10 mouse cellular contexts compared by ENCODE assay signal in genomic region chr4:150280002-150280401, GRCm38 (mm10). TPM values are rescaled to one million over a fixed set of nuclear protein-coding genes. Genes with fewer than 3 reads are reported as not detected.
DNase-seq lines count a peak whose midpoint lies in the region; ATAC-seq lines count a peak whose summit lies in the region.
"Had no signal": no experiment of that assay in that cellular context is flagged by ENCODE, and none has a peak within 500 bp of the region (broad histone marks: within the 10 kb centered on the region; RNA-seq: fewer than 3 reads in every experiment).

No protein-coding gene starts in this region.

- ATAC-seq in neural tube, embryonic 13.5 days (ENCODE audit: low read depth), result no peak
- no peak for ATAC-seq in liver, embryonic 13.5 days (ENCODE audit: low read depth)
- no peak for ATAC-seq in megakaryocyte, adult 5-6 weeks (ENCODE audit: poor library complexity, severe bottlenecking)

- peaks cover 21% of the 10 kb centered on the region for H3K4me1 ChIP-seq in heart, embryonic 10.5 days
- peaks cover 29% of the 10 kb centered on the region for H3K4me1 ChIP-seq in neural tube, embryonic 13.5 days (replicated peaks)
- peaks cover 34% of the 10 kb centered on the region for H3K4me1 ChIP-seq in liver, embryonic 13.5 days (replicated peaks)

- DNase-seq in heart, embryonic 10.5 days (ENCODE audit: low spot score), result no peak
- no peak for DNase-seq in heart, postnatal 36 days
- no peak for DNase-seq in neural tube, embryonic 10.5 days (ENCODE audit: extremely low spot score, low spot score)
- no peak for DNase-seq in liver, embryonic 13.5 days
- DNase-seq in thymus, postnatal 36 days, result no peak
- DNase-seq in thymus, postnatal 14 days, result no peak
- DNase-seq: heart, postnatal 4 days had no signal

- 81% methylated on average over 2 of the region's 2 CpGs for WGBS in heart, embryonic 10.5 days
- whole genome bisulfite sequencing in neural tube, embryonic 13.5 days, result 59% methylated on average over 2 of the region's 2 CpGs
- 65% methylated on average over 2 of the region's 2 CpGs for WGBS in liver, embryonic 13.5 days (ENCODE audit: insufficient replicate concordance)

- H3K4me2 ChIP-seq in neural tube, embryonic 13.5 days, result no peak overlapping the region
- peak overlapping the region; percentile 74 for H3K4me2 ChIP-seq in liver, embryonic 13.5 days

- H3K9me3 ChIP-seq in heart, embryonic 10.5 days, result no peaks in the 10 kb centered on the region
- H3K9me3 ChIP-seq in neural tube, embryonic 13.5 days, result no peaks in the 10 kb centered on the region
- no peaks in the 10 kb centered on the region for H3K9me3 ChIP-seq in liver, embryonic 13.5 days (replicated peaks)
- H3K9me3 ChIP-seq: limb, embryonic 13.5 days had no signal

- H3K9ac ChIP-seq in neural tube, embryonic 13.5 days, result no peak overlapping the region
- H3K9ac ChIP-seq in liver, embryonic 13.5 days, result no peak overlapping the region
- H3K9ac ChIP-seq: limb, embryonic 13.5 days had no signal

- no peak overlapping the region for H3K4me3 ChIP-seq in heart, embryonic 10.5 days
- no peak overlapping the region for H3K4me3 ChIP-seq in neural tube, embryonic 13.5 days
- H3K4me3 ChIP-seq in liver, embryonic 13.5 days (replicated peaks), result no peak overlapping the region

- H3K27ac ChIP-seq in heart, embryonic 10.5 days, result peak overlapping the region; percentile 99; the same call in 1 of the 2 replicates
- H3K27ac ChIP-seq in neural tube, embryonic 13.5 days (replicated peaks), result peak overlapping the region; percentile 99
- H3K27ac ChIP-seq in liver, embryonic 13.5 days, result no peak overlapping the region

- intact Hi-C loops in heart, postnatal 36 days (cut with DNase I), result no loop called here

- H3K27me3 ChIP-seq in heart, embryonic 10.5 days (ENCODE audit: insufficient read depth, poor library complexity, severe bottlenecking), result no peaks in the 10 kb centered on the region
- H3K27me3 ChIP-seq in neural tube, embryonic 13.5 days, result no peaks in the 10 kb centered on the region
- H3K27me3 ChIP-seq in liver, embryonic 13.5 days, result no peaks in the 10 kb centered on the region
- H3K27me3 ChIP-seq: limb, embryonic 13.5 days had no signal

- no peaks in the 10 kb centered on the region for H3K36me3 ChIP-seq in heart, embryonic 10.5 days
- H3K36me3 ChIP-seq in neural tube, embryonic 13.5 days, result no peaks in the 10 kb centered on the region
- no peaks in the 10 kb centered on the region for H3K36me3 ChIP-seq in liver, embryonic 13.5 days
- H3K36me3 ChIP-seq: limb, embryonic 13.5 days had no signal

RNA-seq across cellular contexts. Expression of gene Rere, which starts 1.4 kb away (rescaled TPM):
- 27.6 and 31.6 TPM in 2 replicates for polyA plus RNA-seq in heart, embryonic 10.5 days (2016; fragmentation: Nextera tagmentation; extraction: Ambion mirVana)
- 10 to 100 TPM; 51.5 to 52.0 TPM for total RNA-seq in heart, postnatal 36 days (2021)
- polyA plus RNA-seq in neural tube, embryonic 13.5 days (2015; fragmentation: Nextera tagmentation; extraction: Ambion mirVana), result 41.2 and 50.0 TPM in 2 replicates
- 5.9 and 7.5 TPM in 2 replicates for polyA plus RNA-seq in liver, embryonic 13.5 days (2015; fragmentation: Nextera tagmentation; extraction: Ambion mirVana)
- 60.3 and 65.8 TPM in 2 replicates for total RNA-seq in megakaryocyte, adult 5-6 weeks (2015)
- 16.3 and 19.1 TPM in 2 replicates for total RNA-seq in megakaryocyte, adult 5-6 weeks (2017)

RNA-seq across cellular contexts. Expression of gene Eno1, which starts 43.5 kb away (rescaled TPM):
- 3,222 and 3,587 TPM in 2 replicates for polyA plus RNA-seq in heart, embryonic 10.5 days (2016; fragmentation: Nextera tagmentation; extraction: Ambion mirVana)
- total RNA-seq in heart, postnatal 36 days (2021), result 100 to 1,000 TPM; 106 to 108 TPM
- polyA plus RNA-seq in neural tube, embryonic 13.5 days (2015; fragmentation: Nextera tagmentation; extraction: Ambion mirVana), result 1,151 and 1,235 TPM in 2 replicates
- 783 and 784 TPM in 2 replicates for polyA plus RNA-seq in liver, embryonic 13.5 days (2015; fragmentation: Nextera tagmentation; extraction: Ambion mirVana)
- 382 and 422 TPM in 2 replicates for total RNA-seq in megakaryocyte, adult 5-6 weeks (2015)
- total RNA-seq in megakaryocyte, adult 5-6 weeks (2017), result 352 and 362 TPM in 2 replicates
